Mouse (Mus musculus) thymus, adult 2 months (tissue): ENCODE data around the gene Fam169a.

Source experiments
- CTCF ChIP-seq: fragments of 200-500 bp; IDR thresholded peaks from 2 replicates; pipeline ENCODE4 v1.5.1; 2012; ENCODE audit warnings: mild to moderate bottlenecking, control low read depth, low read length, moderate library complexity, borderline replicate concordance; ENCODE audit not compliant: control insufficient read depth, poor library complexity, insufficient read depth; ENCODE audit errors: extremely low read depth
- POLR2A ChIP-seq: fragments of 200-500 bp; IDR thresholded peaks from 2 replicates; pipeline ENCODE4 v1.6.1; 2012; ENCODE audit warnings: mild to moderate bottlenecking, low read length, control low read depth, moderate library complexity; ENCODE audit not compliant: control insufficient read depth, poor library complexity, insufficient read depth; ENCODE audit errors: extremely low read depth

- TF ChIP-seq POLR2A (no peak), CTCF (no peak)
Observed at GRCm38 (mm10) chr13:97063431-97063830, 3.7 kb upstream of the Fam169a start.
